Mouse (Mus musculus): ENCODE results near the gene Pnliprp2. TPM values are rescaled to one million over a fixed set of nuclear protein-coding genes. Genes with fewer than 3 reads are reported as not detected.

Pnliprp2 gene
- polyA plus RNA-seq, 2 experiments = 0.04 TPM; not detected in 1

- DNase-seq (ENCODE audit: low spot score) = no peak
- Histone ChIP-seq H3K4me3 (replicated peaks; ENCODE audit: low read length) (no peak overlapping the region), H3K27me3 (ENCODE audit: control insufficient read depth, insufficient read depth, low read length) (no peaks in the 10 kb centered on the region), H3K27ac (replicated peaks; ENCODE audit: low read depth, low read length) (no peak overlapping the region), H3K4me2 (replicated peaks; ENCODE audit: low read depth, low read length, severe bottlenecking) (no peak overlapping the region), H3K9me3 (ENCODE audit: control insufficient read depth, low read length) (no peaks in the 10 kb centered on the region), H3K36me3 (ENCODE audit: control insufficient read depth, insufficient read depth, low read length) (no peaks in the 10 kb centered on the region), H3K4me1 (ENCODE audit: control insufficient read depth, insufficient read depth, low read length) (no peaks in the 10 kb centered on the region), H3K9ac (ENCODE audit: low read depth, low read length, severe bottlenecking) (no peak overlapping the region)
- ATAC-seq (ENCODE audit: low FRiP score, low read depth) = no peak
- 47% methylated on average over 4 of the region's 4 CpGs for WGBS
- no peak for TF ChIP-seq POLR2A (IDR thresholded peaks at IDR 0.05; ENCODE audit: borderline replicate concordance, extremely low read depth, insufficient read depth, insufficient read length)
Measured at GRCm38 (mm10) chr19:58743736-58744135, 15.8 kb upstream of the Pnliprp2 start.

DNA sequence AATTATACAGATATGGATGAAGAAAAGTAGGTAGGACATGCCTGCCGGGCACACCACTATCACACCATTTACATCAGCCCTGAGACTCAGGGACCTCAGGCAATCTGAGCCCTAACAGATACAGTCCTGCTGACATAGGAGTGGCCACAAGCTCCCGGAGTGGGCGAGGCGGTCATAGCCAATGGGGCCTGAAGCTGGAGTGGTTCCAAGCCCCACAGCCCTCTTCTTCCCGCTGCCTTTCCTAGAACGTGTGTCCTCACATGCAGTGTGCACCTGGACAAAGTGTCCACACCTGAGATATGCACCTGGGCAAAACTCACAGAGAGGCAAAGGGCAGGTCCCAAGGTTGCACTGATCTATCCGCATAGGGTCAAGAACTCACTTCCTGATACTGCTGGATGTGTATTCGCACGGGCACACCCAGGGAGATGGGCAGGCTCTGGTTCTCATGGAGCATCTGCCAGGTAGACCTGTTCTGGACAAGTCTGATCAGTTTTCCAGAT is 12.0 kb upstream of the Pnliprp2 start:
- H3K9me3 ChIP-seq (ENCODE audit: control insufficient read depth, low read length) = no peaks in the 10 kb centered on the region
- H3K4me1 ChIP-seq (ENCODE audit: control insufficient read depth, insufficient read depth, low read length) = no peaks in the 10 kb centered on the region
- no peak for DNase-seq (ENCODE audit: low spot score)
- no peaks in the 10 kb centered on the region for H3K36me3 ChIP-seq (ENCODE audit: control insufficient read depth, insufficient read depth, low read length)
- 79% methylated on average over 9 of the region's 9 CpGs for WGBS
- H3K9ac ChIP-seq (ENCODE audit: low read depth, low read length, severe bottlenecking) = no peak overlapping the region
- no peak for TF ChIP-seq POLR2A (IDR thresholded peaks at IDR 0.05; ENCODE audit: borderline replicate concordance, extremely low read depth, insufficient read depth, insufficient read length)
- H3K27me3 ChIP-seq (ENCODE audit: control insufficient read depth, insufficient read depth, low read length) = no peaks in the 10 kb centered on the region
- H3K4me2 ChIP-seq (replicated peaks; ENCODE audit: low read depth, low read length, severe bottlenecking) = no peak overlapping the region
- no peak for ATAC-seq (ENCODE audit: low FRiP score, low read depth)
- H3K27ac ChIP-seq (replicated peaks; ENCODE audit: low read depth, low read length) = no peak overlapping the region
- no peak overlapping the region for H3K4me3 ChIP-seq (replicated peaks; ENCODE audit: low read length)

DNA sequence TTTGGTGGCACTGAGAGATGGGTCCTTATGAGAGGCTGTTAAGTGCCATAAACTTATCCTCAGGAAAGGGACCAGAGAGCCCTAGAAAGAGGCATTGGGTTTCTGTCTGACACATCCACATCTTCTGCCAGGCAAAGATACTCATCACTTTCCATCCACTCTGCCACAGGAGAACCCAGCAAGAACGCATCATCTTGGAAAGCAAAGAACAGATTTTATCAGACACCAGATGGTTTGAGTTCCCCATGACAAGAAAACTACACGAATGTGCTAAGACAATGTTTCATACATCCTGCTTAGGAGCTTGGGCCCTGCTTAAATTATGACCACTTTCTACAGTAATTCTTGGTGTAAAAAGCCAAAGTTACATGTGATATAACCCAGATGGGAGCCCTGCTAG is 8.7 kb upstream of the Pnliprp2 start:
- WGBS = 73% methylated on average over 2 of the region's 2 CpGs
- Histone ChIP-seq H3K4me2 (replicated peaks; ENCODE audit: low read depth, low read length, severe bottlenecking) (no peak overlapping the region), H3K36me3 (ENCODE audit: control insufficient read depth, insufficient read depth, low read length) (no peaks in the 10 kb centered on the region), H3K9me3 (ENCODE audit: control insufficient read depth, low read length) (no peaks in the 10 kb centered on the region), H3K4me1 (ENCODE audit: control insufficient read depth, insufficient read depth, low read length) (no peaks in the 10 kb centered on the region), H3K27me3 (ENCODE audit: control insufficient read depth, insufficient read depth, low read length) (no peaks in the 10 kb centered on the region), H3K4me3 (replicated peaks; ENCODE audit: low read length) (no peak overlapping the region), H3K27ac (replicated peaks; ENCODE audit: low read depth, low read length) (no peak overlapping the region), H3K9ac (ENCODE audit: low read depth, low read length, severe bottlenecking) (no peak overlapping the region)
- ATAC-seq (ENCODE audit: low FRiP score, low read depth) (no peak), DNase-seq (ENCODE audit: low spot score) (no peak)
- no peak for TF ChIP-seq POLR2A (IDR thresholded peaks at IDR 0.05; ENCODE audit: borderline replicate concordance, extremely low read depth, insufficient read depth, insufficient read length)

DNA sequence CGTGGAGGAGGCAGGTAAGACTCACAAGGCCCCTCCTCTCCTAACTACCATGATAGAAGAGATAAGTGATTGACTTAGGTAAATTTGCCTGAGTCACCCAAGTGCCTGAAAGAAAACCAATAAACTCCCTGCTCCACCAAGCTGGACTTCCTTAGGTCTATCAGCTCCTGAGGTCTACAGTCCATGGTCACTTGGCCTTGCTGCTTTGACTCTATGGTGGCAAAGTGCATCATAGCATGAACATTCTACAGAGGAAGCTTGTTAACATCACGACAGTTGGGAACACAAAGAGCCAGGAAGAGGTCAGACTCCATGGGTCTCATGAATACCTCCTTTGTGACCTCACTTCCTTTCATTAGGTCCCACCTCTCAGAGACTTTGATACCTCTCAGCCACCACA is 8.0 kb upstream of the Pnliprp2 start:
- Histone ChIP-seq H3K4me2 (replicated peaks; ENCODE audit: low read depth, low read length, severe bottlenecking) (no peak overlapping the region), H3K27ac (replicated peaks; ENCODE audit: low read depth, low read length) (no peak overlapping the region), H3K27me3 (ENCODE audit: control insufficient read depth, insufficient read depth, low read length) (no peaks in the 10 kb centered on the region), H3K36me3 (ENCODE audit: control insufficient read depth, insufficient read depth, low read length) (no peaks in the 10 kb centered on the region), H3K9me3 (ENCODE audit: control insufficient read depth, low read length) (no peaks in the 10 kb centered on the region), H3K4me1 (ENCODE audit: control insufficient read depth, insufficient read depth, low read length) (no peaks in the 10 kb centered on the region), H3K9ac (ENCODE audit: low read depth, low read length, severe bottlenecking) (no peak overlapping the region), H3K4me3 (replicated peaks; ENCODE audit: low read length) (no peak overlapping the region)
- ATAC-seq (ENCODE audit: low FRiP score, low read depth) (no peak), DNase-seq (ENCODE audit: low spot score) (no peak)
- 77% methylated on average over 2 of the region's 2 CpGs for WGBS
- TF ChIP-seq POLR2A (IDR thresholded peaks at IDR 0.05; ENCODE audit: borderline replicate concordance, extremely low read depth, insufficient read depth, insufficient read length) = no peak

DNA sequence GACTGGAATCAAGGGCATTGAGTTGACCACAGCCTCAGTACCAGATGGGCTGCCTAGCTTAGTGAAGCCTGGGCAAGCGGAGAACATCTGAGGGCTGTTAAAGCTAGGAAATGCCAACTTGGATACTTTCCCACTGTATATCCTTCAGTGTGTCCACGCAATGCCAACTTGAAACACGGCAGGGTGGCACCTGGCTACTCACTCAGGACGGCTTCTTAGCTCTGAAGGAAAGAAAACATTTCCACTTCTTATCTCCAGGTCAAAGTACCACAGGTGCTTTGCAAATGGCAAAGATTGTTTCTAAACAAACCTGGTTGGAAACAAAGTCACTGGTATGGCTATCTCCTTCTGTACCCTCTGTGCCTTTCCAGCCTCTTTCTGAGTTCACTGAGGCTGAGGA is 648 bp upstream of the Pnliprp2 start:
- ATAC-seq (ENCODE audit: low FRiP score, low read depth) (no peak), DNase-seq (ENCODE audit: low spot score) (no peak)
- no peaks in the 10 kb centered on the region for H3K36me3 ChIP-seq (ENCODE audit: control insufficient read depth, insufficient read depth, low read length)
- WGBS = 83% methylated on average over 4 of the region's 4 CpGs
- H3K9ac ChIP-seq (ENCODE audit: low read depth, low read length, severe bottlenecking) = no peak overlapping the region
- peaks cover 6% of the 10 kb centered on the region; the same call in 1 of the 2 replicates for H3K4me1 ChIP-seq (ENCODE audit: control insufficient read depth, insufficient read depth, low read length)
- no peaks in the 10 kb centered on the region for H3K27me3 ChIP-seq (ENCODE audit: control insufficient read depth, insufficient read depth, low read length)
- no peaks in the 10 kb centered on the region for H3K9me3 ChIP-seq (ENCODE audit: control insufficient read depth, low read length)
- no peak overlapping the region for H3K27ac ChIP-seq (replicated peaks; ENCODE audit: low read depth, low read length)
- H3K4me2 ChIP-seq (replicated peaks; ENCODE audit: low read depth, low read length, severe bottlenecking) = no peak overlapping the region
- H3K4me3 ChIP-seq (replicated peaks; ENCODE audit: low read length) = no peak overlapping the region
- no peak for TF ChIP-seq POLR2A (IDR thresholded peaks at IDR 0.05; ENCODE audit: borderline replicate concordance, extremely low read depth, insufficient read depth, insufficient read length)

DNA sequence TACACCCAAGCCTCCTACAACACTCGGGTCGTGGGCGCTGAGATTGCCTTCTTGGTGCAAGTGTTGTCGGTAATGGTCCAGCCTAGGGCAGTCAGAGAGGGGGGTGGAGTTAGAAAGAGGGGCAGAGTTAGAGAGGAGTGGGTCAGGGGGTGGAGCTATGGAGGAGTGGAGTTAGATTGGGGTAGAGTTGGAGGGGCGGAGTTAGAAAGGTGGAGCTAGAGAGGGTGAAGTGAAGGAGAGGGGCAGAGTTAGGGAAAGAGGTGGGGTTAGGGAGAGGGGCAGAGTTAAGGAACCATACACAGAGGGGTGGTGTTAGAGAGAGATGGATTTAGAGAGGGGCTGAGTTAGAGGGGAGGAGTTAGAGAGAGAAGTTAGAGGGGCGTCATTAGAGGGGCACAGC is 2.8 kb downstream of the Pnliprp2 start:
- WGBS = 22% methylated on average over 6 of the region's 6 CpGs
- no peak overlapping the region for H3K9ac ChIP-seq (ENCODE audit: low read depth, low read length, severe bottlenecking)
- no peak for TF ChIP-seq POLR2A (IDR thresholded peaks at IDR 0.05; ENCODE audit: borderline replicate concordance, extremely low read depth, insufficient read depth, insufficient read length)
- H3K9me3 ChIP-seq (ENCODE audit: control insufficient read depth, low read length) = no peaks in the 10 kb centered on the region
- ATAC-seq (ENCODE audit: low FRiP score, low read depth) (peak; percentile 30; the same call in 1 of the 2 replicates), DNase-seq (ENCODE audit: low spot score) (no peak)
- no peaks in the 10 kb centered on the region for H3K36me3 ChIP-seq (ENCODE audit: control insufficient read depth, insufficient read depth, low read length)
- H3K4me1 ChIP-seq (ENCODE audit: control insufficient read depth, insufficient read depth, low read length) = peaks cover 16% of the 10 kb centered on the region
- H3K27me3 ChIP-seq (ENCODE audit: control insufficient read depth, insufficient read depth, low read length) = no peaks in the 10 kb centered on the region
- H3K27ac ChIP-seq (replicated peaks; ENCODE audit: low read depth, low read length) = no peak overlapping the region
- no peak overlapping the region for H3K4me2 ChIP-seq (replicated peaks; ENCODE audit: low read depth, low read length, severe bottlenecking)
- H3K4me3 ChIP-seq (replicated peaks; ENCODE audit: low read length) = no peak overlapping the region

Measured in limb, embryonic 14.5 days (tissue).